Mouse (Mus musculus) heart, embryonic 12.5 days (tissue): ENCODE measurements at regions not wholly inside any gene's neighbourhood (a gene's known extent, or its start where the extent isn't known, plus 50 kb on each side); places are given as distances from the start of the nearest gene placed in this dataset.
A peak's percentile ranks its signal among the peaks of the same experiment; 100 is the strongest.

ENCODE experiments used
- ATAC-seq: fragments of 200-750 bp; cut with Nextera tagmentation; 2 replicates; pipeline ENCODE4 v1.8.0; 2017; ENCODE audit warnings: moderate TSS enrichment, moderate library complexity; ENCODE audit not compliant: insufficient number of reproducible peaks, low FRiP score
- H3K27ac ChIP-seq: fragments of 300-500 bp; sonication (generic); 2 replicates; pipeline ENCODE4 v1.5.1; 2016; ENCODE audit warnings: mild to moderate bottlenecking, moderate library complexity; ENCODE audit not compliant: poor library complexity, severe bottlenecking
- H3K27me3 ChIP-seq: fragments of 300-500 bp; sonication (generic); replicated peaks from 2 replicates; pipeline ENCODE4 v1.6.1; 2016; ENCODE audit warnings: mild to moderate bottlenecking, moderate library complexity
- H3K36me3 ChIP-seq: fragments of 300-500 bp; sonication (generic); 2 replicates; pipeline ENCODE4 v1.6.1; 2016; ENCODE audit warnings: mild to moderate bottlenecking, moderate library complexity
- H3K4me1 ChIP-seq: fragments of 300-500 bp; sonication (generic); replicated peaks from 2 replicates; pipeline ENCODE4 v1.6.1; 2016; ENCODE audit warnings: mild to moderate bottlenecking
- H3K4me2 ChIP-seq: fragments of 300-500 bp; sonication (generic); 2 replicates; pipeline ENCODE4 v1.6.1; 2016; ENCODE audit warnings: mild to moderate bottlenecking, moderate library complexity
- H3K4me3 ChIP-seq: fragments of 300-500 bp; sonication (generic); 2 replicates; pipeline ENCODE4 v1.5.1; 2016; ENCODE audit warnings: mild to moderate bottlenecking
- H3K9ac ChIP-seq: fragments of 300-500 bp; sonication (generic); 2 replicates; pipeline ENCODE4 v1.6.1; 2016; ENCODE audit warnings: mild to moderate bottlenecking, moderate library complexity
- H3K9me3 ChIP-seq: fragments of 300-500 bp; sonication (generic); replicated peaks from 2 replicates; pipeline ENCODE4 v1.6.1; 2016; ENCODE audit warnings: mild to moderate bottlenecking, moderate library complexity
- WGBS: fragments of 180-500 bp; shearing (Covaris S2); methylation state at CpG from one replicate; pipeline ENCODE4 v1.1.7; 2016; 5-methylcytosine and 5-hydroxymethylcytosine counted together

DNA sequence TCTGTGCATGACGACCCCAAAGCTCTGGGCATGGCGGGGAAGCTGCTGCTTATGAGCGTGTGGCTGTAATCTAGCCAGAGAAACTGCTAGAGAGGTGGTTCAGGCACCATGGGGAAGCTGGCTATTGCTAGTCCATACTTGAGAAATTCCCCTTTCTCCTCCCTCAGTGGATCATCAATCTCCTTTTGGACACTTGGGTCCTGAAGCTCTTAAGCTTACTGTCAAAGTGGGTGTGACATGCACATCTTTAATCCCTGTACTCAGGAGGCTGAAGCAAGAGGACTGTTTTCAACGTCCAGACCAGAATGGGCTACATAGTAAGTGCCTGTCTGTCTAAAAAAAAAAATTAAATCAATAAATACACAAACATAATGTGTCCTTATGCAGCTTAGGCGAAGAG is 125.0 kb downstream of the Irx5 start:
- no peaks in the 10 kb centered on the region for H3K36me3 ChIP-seq
- H3K9ac ChIP-seq, result no peak overlapping the region
- peaks cover 10% of the 10 kb centered on the region; the same call in 1 of the 2 replicates for H3K27me3 ChIP-seq
- peaks cover 6% of the 10 kb centered on the region for H3K4me1 ChIP-seq
- H3K27ac ChIP-seq, result no peak overlapping the region
- H3K4me3 ChIP-seq, result no peak overlapping the region
- 63% methylated on average over 5 of the region's 5 CpGs for WGBS
- no peaks in the 10 kb centered on the region for H3K9me3 ChIP-seq
- H3K4me2 ChIP-seq, result no peak overlapping the region
- ATAC-seq, result no peak

DNA sequence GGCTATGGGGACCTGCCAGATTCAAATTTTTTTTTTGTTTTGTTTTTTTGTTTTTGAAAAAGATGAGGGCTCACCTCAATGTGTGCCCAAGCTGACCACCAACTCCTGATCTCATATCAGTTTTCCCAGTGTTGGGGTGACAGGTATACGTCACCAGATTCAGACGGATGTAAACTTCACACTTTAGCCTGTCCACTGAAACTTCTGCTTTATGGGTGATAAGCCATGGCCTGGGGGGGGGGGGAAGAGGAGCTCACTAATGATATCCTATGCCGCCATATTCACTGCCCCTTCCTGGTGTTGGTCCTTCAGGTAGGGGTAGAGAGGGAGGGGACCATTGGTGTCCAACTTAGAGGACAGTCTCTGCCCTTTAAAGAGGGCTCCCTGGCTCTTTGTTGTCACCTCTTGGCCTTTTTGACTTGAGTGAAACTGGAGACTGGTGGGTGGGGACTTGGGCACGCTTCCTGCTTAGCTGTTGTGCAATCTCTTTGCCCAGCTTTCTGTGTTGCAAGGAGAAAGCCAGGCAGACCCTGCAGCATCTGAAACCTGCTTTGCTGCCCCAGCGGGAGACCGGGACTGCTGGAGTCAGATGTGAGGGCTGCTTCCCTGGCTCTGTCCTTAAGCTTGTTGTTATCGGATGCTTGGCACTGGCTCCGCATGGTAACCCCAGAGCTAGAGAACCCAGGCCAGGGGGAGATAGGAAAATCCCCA is 125.8 kb downstream of the Irx5 start:
- Histone ChIP-seq H3K9ac (no peak overlapping the region), H3K9me3 (no peaks in the 10 kb centered on the region), H3K36me3 (no peaks in the 10 kb centered on the region), H3K4me3 (no peak overlapping the region), H3K4me2 (no peak overlapping the region), H3K27ac (no peak overlapping the region), H3K27me3 (peaks cover 12% of the 10 kb centered on the region; the same call in 1 of the 2 replicates), H3K4me1 (peaks cover 6% of the 10 kb centered on the region)
- no peak for ATAC-seq
- WGBS, result 34% methylated on average over 7 of the region's 8 CpGs

DNA sequence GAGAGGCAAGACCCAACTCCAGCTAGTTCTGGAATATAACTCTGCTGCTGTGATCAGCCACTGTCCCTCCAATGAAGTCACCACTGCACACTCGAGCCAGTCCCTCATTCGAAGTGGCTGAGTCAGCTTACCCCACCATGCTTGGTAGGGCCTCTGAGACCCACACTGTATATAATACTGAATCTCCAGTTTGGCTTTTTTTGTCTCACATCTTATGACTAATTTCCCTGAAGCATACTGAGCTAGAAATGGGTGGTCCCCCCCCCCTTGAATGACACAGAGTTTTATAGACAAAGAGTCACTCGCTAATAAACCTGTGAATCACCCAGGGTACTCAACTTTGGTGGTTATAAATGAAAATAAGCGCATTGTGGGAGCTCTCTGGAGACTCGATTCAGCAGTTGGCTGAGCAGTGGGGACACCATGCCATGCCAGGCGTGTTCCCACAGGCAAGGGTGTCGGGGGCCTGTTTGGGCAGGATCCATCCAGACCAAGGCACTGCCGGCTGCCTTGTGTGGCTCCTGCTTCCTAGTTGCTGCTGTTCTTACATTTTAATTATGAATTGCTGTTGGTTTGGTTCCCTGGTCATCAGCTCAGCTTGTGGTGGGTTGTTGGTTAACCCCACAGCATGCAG is 131.2 kb downstream of the Irx5 start:
- 82% methylated on average over 8 of the region's 8 CpGs for WGBS
- no peak overlapping the region for H3K9ac ChIP-seq

DNA sequence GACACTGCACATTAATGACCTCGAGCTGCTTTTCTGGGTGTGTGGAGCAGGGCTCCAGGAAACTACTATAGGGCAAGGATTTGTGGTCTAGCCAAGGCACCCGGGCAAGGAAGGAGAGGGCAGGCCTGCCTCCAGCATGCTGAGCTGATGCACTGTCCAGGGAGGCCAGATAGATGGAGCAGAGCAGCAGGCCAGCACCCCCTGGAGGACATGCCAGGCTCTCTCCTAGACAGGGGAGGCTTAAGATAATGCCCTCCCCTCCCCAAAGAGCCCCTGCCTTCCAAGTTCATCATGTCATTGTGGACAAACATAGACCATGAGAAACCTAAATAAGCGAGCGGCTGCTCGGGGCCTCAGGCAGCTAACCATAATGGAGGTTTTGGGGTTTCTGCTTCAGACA is 134.1 kb downstream of the Irx5 start:
- WGBS, result 66% methylated on average over 5 of the region's 5 CpGs

More for the DNA sequence above, 131.2 kb downstream of the Irx5 start:
- no peaks in the 10 kb centered on the region for H3K9me3 ChIP-seq
- no peak for ATAC-seq
- no peak overlapping the region for H3K4me3 ChIP-seq
- peaks cover under 1% of the 10 kb centered on the region; the same call in 1 of the 2 replicates for H3K4me1 ChIP-seq
- peaks cover 4% of the 10 kb centered on the region for H3K27me3 ChIP-seq
- no peaks in the 10 kb centered on the region for H3K36me3 ChIP-seq
- H3K4me2 ChIP-seq, result no peak overlapping the region
- H3K27ac ChIP-seq, result no peak overlapping the region

DNA sequence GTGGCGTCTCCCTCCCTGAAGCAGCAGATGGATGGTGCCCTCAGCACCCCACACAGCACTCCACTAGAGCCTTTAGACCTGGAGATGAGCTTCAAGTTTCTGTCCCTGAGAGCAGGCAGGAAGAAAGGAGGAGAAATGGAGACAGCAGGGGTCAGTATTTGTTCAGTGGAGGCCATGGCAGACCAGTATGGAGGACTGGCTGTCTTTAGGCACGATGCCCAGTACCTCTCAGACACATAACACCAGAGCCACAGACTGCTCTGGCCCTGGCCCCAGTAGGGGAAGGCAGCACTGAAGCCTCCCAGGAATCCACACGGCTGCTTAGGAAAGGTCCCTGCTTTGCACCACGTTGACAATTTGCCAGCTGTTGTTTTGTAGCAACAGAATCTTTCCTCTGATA is 136.0 kb downstream of the Irx5 start:
- H3K9ac ChIP-seq, result no peak overlapping the region
- H3K27ac ChIP-seq, result no peak overlapping the region
- no peaks in the 10 kb centered on the region for H3K36me3 ChIP-seq
- 34% methylated on average over 4 of the region's 4 CpGs for WGBS
- no peak overlapping the region for H3K4me2 ChIP-seq
- H3K27me3 ChIP-seq, result no peaks in the 10 kb centered on the region; the same call in 1 of the 2 replicates
- H3K9me3 ChIP-seq, result no peaks in the 10 kb centered on the region
- no peak overlapping the region for H3K4me3 ChIP-seq
- no peaks in the 10 kb centered on the region; the same call in 1 of the 2 replicates for H3K4me1 ChIP-seq
- ATAC-seq, result peak; percentile 79; the same call in 1 of the 2 replicates

More for the DNA sequence above, 134.1 kb downstream of the Irx5 start:
- Histone ChIP-seq H3K4me3 (no peak overlapping the region), H3K27ac (no peak overlapping the region), H3K4me1 (no peaks in the 10 kb centered on the region; the same call in 1 of the 2 replicates), H3K36me3 (no peaks in the 10 kb centered on the region), H3K9ac (no peak overlapping the region), H3K9me3 (no peaks in the 10 kb centered on the region), H3K27me3 (peaks cover 4% of the 10 kb centered on the region), H3K4me2 (no peak overlapping the region)
- ATAC-seq, result no peak

DNA sequence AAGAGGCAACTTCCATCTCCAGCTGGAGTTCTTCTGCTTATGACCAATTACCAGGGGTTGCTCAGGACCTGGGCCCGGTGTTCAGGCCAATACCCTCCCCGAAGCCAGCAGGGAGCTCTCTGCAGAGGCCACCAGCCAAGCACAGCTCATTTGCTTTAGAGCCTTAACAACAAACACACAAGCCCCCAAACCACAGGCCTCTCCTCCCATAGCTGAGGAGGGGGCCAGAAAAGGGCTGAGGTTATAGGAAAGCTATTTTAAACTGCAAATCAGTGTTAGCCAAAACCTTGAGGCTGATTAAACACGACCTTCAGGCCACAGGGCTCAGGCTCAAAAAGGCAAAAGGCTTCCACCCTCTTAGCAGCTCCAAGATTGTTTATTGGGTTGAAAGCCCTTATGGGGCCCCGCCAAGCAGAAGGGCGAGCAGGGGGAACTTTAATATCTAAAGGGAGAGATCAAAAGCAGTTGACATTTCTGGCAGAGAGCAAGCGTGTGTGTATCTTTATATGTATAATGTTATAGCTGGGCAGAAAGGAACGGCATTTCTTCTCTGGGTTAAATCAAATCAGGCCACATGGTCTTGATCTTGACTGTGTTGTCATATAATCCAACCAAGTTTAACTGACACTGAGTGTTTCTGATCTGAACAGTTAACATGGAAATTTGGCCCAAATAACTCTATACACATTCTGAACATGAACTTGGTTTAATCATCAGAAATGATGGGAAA is 148.3 kb downstream of the Irx5 start:
- Histone ChIP-seq H3K4me1 (peaks cover 21% of the 10 kb centered on the region), H3K4me2 (no peak overlapping the region), H3K4me3 (no peak overlapping the region), H3K36me3 (no peaks in the 10 kb centered on the region), H3K9ac (no peak overlapping the region), H3K27ac (no peak overlapping the region), H3K9me3 (0 out of 2 replicates have a peak, but pooled peaks cover 1% of the 10 kb centered on the region), H3K27me3 (no peaks in the 10 kb centered on the region)
- ATAC-seq, result no peak
- 52% methylated on average over 7 of the region's 7 CpGs for WGBS

DNA sequence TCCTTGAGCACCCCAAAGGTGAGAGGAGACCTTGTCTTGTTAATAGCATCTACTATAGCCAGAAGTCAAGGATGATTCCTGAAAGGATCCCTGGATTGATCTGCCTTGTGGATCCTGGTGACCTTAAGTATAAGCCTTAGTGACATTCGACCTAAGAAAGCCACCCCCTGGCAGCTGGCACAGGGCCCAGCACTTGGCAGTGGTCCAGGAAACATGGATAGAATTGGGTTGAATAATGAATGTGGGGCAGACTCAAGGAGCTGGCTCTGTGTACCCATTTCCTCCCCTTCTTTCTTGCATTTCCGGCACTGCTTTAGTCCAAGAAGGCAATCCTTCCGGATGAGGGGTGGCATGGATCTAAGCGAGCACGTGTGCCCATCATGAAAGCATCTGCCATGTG is 149.0 kb downstream of the Irx5 start:
- Histone ChIP-seq H3K9ac (no peak overlapping the region), H3K4me1 (peaks cover 18% of the 10 kb centered on the region), H3K4me3 (no peak overlapping the region), H3K27me3 (no peaks in the 10 kb centered on the region), H3K27ac (no peak overlapping the region), H3K4me2 (no peak overlapping the region), H3K9me3 (peaks cover 8% of the 10 kb centered on the region; the same call in 1 of the 2 replicates), H3K36me3 (no peaks in the 10 kb centered on the region)
- ATAC-seq, result no peak
- WGBS, result 78% methylated on average over 5 of the region's 5 CpGs

DNA sequence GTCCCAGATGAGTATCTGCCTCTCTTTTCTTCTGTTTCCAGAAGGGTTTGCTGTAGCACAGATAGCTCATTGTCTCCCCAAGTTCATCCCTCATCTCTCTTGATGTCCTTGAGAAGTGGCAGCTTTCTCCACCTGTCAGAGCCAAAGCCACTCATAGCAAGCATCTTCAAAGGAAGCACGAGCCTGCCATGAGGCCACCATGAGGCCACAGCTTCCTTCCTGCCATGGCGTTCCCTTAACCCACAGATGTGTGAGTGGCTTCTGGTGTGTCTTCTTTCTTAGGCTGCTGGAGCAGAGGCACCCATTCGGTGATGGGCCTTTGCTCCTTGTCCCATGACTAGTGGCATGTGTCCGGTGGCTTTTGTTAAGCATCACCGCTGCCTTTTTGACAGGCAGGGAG is 149.5 kb downstream of the Irx5 start:
- no peak overlapping the region for H3K4me3 ChIP-seq
- peaks cover 9% of the 10 kb centered on the region; the same call in 1 of the 2 replicates for H3K9me3 ChIP-seq
- 81% methylated on average over 5 of the region's 5 CpGs for WGBS
- ATAC-seq, result no peak
- H3K9ac ChIP-seq, result no peak overlapping the region
- H3K4me1 ChIP-seq, result peaks cover 17% of the 10 kb centered on the region
- no peak overlapping the region for H3K27ac ChIP-seq
- H3K36me3 ChIP-seq, result no peaks in the 10 kb centered on the region
- no peaks in the 10 kb centered on the region for H3K27me3 ChIP-seq
- H3K4me2 ChIP-seq, result no peak overlapping the region

DNA sequence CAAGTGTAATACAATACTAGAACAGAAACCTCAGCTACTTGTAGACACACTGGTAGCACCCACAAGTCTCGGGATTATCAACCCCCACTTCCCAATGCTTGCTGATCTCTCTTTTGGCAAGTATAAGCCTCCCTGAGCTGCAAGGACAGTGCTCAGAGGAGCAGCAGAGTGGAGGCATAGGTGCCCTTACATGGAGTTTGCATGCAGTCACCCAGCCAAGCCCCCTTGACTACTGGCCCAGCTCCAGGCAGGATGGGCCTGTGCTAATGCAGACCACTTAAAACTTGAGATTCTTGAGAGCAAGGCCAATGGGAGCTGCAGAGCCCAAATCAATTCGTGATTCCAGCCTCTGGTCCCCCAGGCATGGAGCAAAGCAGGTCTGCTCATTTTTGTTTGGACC is 158.0 kb downstream of the Irx5 start:
- no peak overlapping the region for H3K9ac ChIP-seq
- no peak overlapping the region for H3K27ac ChIP-seq
- no peaks in the 10 kb centered on the region for H3K27me3 ChIP-seq
- no peaks in the 10 kb centered on the region for H3K4me1 ChIP-seq
- ATAC-seq, result no peak
- H3K36me3 ChIP-seq, result no peaks in the 10 kb centered on the region
- no peak overlapping the region for H3K4me3 ChIP-seq
- H3K4me2 ChIP-seq, result no peak overlapping the region
- 67% methylated on average over 2 of the region's 2 CpGs for WGBS
- peaks cover 15% of the 10 kb centered on the region; the same call in 1 of the 2 replicates for H3K9me3 ChIP-seq

DNA sequence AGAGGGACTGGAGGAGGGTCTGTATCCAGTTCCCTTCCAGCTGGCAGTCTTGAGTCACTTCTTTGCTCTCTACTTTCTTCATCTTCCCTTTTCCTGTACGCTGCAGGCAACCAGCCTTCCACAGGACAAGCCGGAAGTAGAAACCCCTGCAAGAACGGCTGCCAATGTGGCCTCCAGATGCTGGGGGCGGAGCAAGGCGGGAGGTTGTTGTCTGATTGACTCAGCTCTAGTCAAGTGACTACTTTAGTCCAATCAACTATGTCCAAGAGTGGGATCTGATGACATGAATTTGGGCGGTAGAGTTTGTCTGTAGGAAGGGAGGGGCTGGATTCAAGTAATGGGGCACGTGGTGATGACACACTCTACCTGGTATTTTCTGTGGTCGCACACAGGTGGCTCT is 156.1 kb upstream of the Irx6 start:
- 76% methylated on average over 8 of the region's 8 CpGs for WGBS
- Histone ChIP-seq H3K4me1 (no peaks in the 10 kb centered on the region), H3K9me3 (peaks cover 6% of the 10 kb centered on the region; the same call in 1 of the 2 replicates), H3K4me3 (no peak overlapping the region), H3K27ac (no peak overlapping the region), H3K27me3 (no peaks in the 10 kb centered on the region), H3K36me3 (no peaks in the 10 kb centered on the region), H3K9ac (no peak overlapping the region), H3K4me2 (no peak overlapping the region)
- no peak for ATAC-seq

DNA sequence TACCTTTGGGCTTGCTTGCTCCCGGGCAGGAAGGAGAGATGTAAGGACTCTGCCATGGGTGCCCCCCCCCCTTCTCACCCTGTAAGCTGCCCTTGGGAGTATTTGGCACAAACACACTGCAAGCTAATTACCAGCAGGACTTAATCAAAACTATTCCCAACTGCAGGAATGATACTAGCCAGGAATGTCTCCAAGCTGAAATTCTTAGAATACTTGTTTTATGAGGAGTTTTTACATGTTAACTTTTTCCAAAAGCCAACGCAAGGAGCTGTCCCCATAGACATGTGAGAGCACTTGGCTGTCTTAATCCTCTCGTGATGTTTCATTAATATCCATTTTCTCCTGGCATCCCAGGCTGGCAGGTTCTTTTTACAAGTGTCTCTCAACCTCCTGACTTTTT is 155.6 kb upstream of the Irx6 start:
- Histone ChIP-seq H3K4me2 (no peak overlapping the region), H3K4me1 (no peaks in the 10 kb centered on the region), H3K9ac (no peak overlapping the region), H3K9me3 (peaks cover 6% of the 10 kb centered on the region; the same call in 1 of the 2 replicates), H3K27ac (no peak overlapping the region), H3K27me3 (no peaks in the 10 kb centered on the region), H3K36me3 (no peaks in the 10 kb centered on the region), H3K4me3 (no peak overlapping the region)
- WGBS, result 70% methylated on average over 3 of the region's 3 CpGs
- no peak for ATAC-seq
